9 mouse cellular contexts compared by ENCODE assay signal in the genomic region with DNA sequence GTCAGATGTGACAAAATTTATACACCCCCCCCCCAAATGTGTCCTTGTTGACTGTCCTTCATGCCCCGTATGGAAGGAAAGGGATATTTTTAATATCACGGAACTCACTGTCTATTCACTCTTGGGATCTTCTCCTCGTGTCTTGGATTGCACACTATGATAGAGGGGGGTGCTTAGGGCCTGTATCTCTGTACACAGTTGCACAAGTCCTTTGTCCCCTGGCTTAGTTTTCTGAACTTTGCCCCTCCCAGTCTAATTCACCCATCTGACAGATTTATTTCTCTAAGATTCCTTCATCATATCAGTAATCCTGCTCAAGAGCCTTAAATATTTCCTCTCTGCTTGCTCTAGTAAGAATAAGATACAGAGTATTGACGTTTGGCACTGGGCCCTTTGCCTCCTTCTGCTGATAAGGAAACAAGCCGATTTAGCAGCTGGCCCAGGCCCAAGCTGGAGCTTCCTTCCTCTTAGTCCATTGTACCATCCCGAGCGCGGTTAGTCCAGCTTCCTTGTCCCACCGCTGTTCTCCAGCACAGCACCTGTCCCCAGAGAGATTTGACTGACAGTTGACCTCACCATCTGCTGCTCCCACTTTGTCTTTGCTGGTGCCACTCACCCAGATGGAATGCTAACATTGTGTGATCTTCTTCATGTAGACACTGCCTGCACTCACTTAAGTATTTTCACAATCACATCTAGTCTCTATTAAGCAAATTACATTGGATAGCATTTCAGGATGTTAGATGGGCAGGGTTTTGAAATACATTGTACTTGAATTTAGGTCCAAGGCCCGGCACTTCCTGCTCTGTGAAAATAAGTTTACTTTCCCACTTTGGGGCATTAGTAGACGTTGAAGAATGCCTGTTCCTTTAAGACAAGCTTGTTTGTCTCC.
A peak's percentile ranks its signal among the peaks of the same experiment; 100 is the strongest.
DNase-seq lines count a peak whose midpoint lies in the region; ATAC-seq and TF ChIP-seq lines count a peak whose summit lies in the region.
"Had no signal": no experiment of that assay in that cellular context is flagged by ENCODE, and none has a peak within 500 bp of the region (broad histone marks: within the 10 kb centered on the region; RNA-seq: fewer than 3 reads in every experiment).

No protein-coding gene starts in this region.

- H3K4me2 ChIP-seq in intestine, embryonic 14.5 days (ENCODE audit: low read length), result no peak overlapping the region
- no peak overlapping the region; the same call in 1 of the 2 replicates for H3K4me2 ChIP-seq in lung, embryonic 14.5 days

- H3K9me3 ChIP-seq in intestine, embryonic 14.5 days (ENCODE audit: control insufficient read depth, low read length), result no peaks in the 10 kb centered on the region
- H3K9me3 ChIP-seq in lung, embryonic 14.5 days (ENCODE audit: low read depth, low read length), result no peaks in the 10 kb centered on the region

- peak; percentile 27 to 31 for DNase-seq in frontal cortex, postnatal 14 days (ENCODE audit: low spot score in 2 of 2)
- no peak for DNase-seq in frontal cortex, postnatal 25 days (ENCODE audit: low spot score in 2 of 2)
- peak; percentile 62 for DNase-seq in adrenal gland, adult 8-10 months
- DNase-seq in gastrocnemius, postnatal 36 days, result peak; percentile 43 to 60
- DNase-seq in intestine, embryonic 14.5 days (ENCODE audit: low spot score), result no peak
- peak; percentile 81 for DNase-seq in lung, embryonic 14.5 days
- peak; percentile 74 to 77 for DNase-seq in right cerebral cortex, postnatal 10 days (ENCODE audit: low spot score in 2 of 2)
- DNase-seq in T-cell, adult 2 months (ENCODE audit: low spot score), result no peak

- no peaks in the 10 kb centered on the region for H3K27me3 ChIP-seq in intestine, embryonic 14.5 days (replicated peaks; ENCODE audit: control insufficient read depth, insufficient read depth, low read length)
- H3K27me3 ChIP-seq in lung, embryonic 14.5 days (ENCODE audit: insufficient read depth, low read length), result no peaks in the 10 kb centered on the region

- intact Hi-C loops in gastrocnemius, postnatal 36 days (cut with DNase I), result no loop called here

- no peaks in the 10 kb centered on the region for H3K36me3 ChIP-seq in intestine, embryonic 14.5 days (ENCODE audit: control insufficient read depth, insufficient read depth, low read length)
- H3K36me3 ChIP-seq in lung, embryonic 14.5 days (ENCODE audit: insufficient read depth), result no peaks in the 10 kb centered on the region

- peak; percentile 76; the same call in 1 of the 2 replicates for ATAC-seq in intestine, embryonic 14.5 days (replicated peaks; ENCODE audit: low FRiP score, low TSS enrichment, low read depth)
- ATAC-seq in lung, embryonic 14.5 days (ENCODE audit: insufficient read depth), result peak; percentile 81

- H3K9ac ChIP-seq in intestine, embryonic 14.5 days (ENCODE audit: low read length), result no peak overlapping the region
- H3K9ac ChIP-seq in lung, embryonic 14.5 days, result no peak overlapping the region

- TF ChIP-seq CTCF in lung, embryonic 14.5 days (IDR thresholded peaks at IDR 0.05; ENCODE audit: low read depth), result no peak

- WGBS in intestine, embryonic 14.5 days, result 58% methylated on average over 11 of the region's 11 CpGs
- WGBS in lung, embryonic 14.5 days, result 34% methylated on average over 11 of the region's 11 CpGs

- H3K4me1 ChIP-seq in intestine, embryonic 14.5 days (replicated peaks; ENCODE audit: control insufficient read depth, insufficient read depth, low read length), result no peaks in the 10 kb centered on the region; the same call in 1 of the 2 replicates
- peaks cover 12% of the 10 kb centered on the region; the same call in 1 of the 2 replicates for H3K4me1 ChIP-seq in lung, embryonic 14.5 days (ENCODE audit: insufficient read depth)

- no peak overlapping the region for H3K4me3 ChIP-seq in intestine, embryonic 14.5 days (ENCODE audit: low read depth, low read length)
- H3K4me3 ChIP-seq in lung, embryonic 14.5 days (ENCODE audit: low read depth, low read length), result no peak overlapping the region

- no peak overlapping the region for H3K27ac ChIP-seq in intestine, embryonic 14.5 days (ENCODE audit: low read depth)
- peak overlapping the region; percentile 46; the same call in 1 of the 2 replicates for H3K27ac ChIP-seq in lung, embryonic 14.5 days (ENCODE audit: low read depth)
- H3K27ac ChIP-seq: macrophage had no signal

Comparison
In these comparisons a context has a peak if more than half of its experiments do, and no peak if none do; other contexts are left out.
1. DNase-seq: peak in frontal cortex, postnatal 14 days (2 of 2), adrenal gland, adult 8-10 months (single experiment), gastrocnemius, postnatal 36 days (2 of 2), lung, embryonic 14.5 days (single experiment) and right cerebral cortex, postnatal 10 days (2 of 2); none in frontal cortex, postnatal 25 days (0 of 2), intestine, embryonic 14.5 days (single experiment) and T-cell, adult 2 months (single experiment).